Mouse (Mus musculus) liver, embryonic 14.5 days (tissue): ENCODE results near the gene Gpd2.

ENCODE experiments used
- CTCF ChIP-seq: IDR thresholded peaks from 2 replicates; pipeline ENCODE4 v1.5.1; 2016; ENCODE audit warnings: antibody characterized with exemption, low read depth, control low read depth
- EP300 ChIP-seq: IDR thresholded peaks from 2 replicates; pipeline ENCODE4 v1.6.1; 2016; ENCODE audit warnings: antibody characterized with exemption, low read depth

GRCm38 (mm10) chr2:57254267-57254666 lies 16.8 kb downstream of the Gpd2 start:
- TF ChIP-seq CTCF (no peak), EP300 (no peak)
